Mouse (Mus musculus) erythroblast, embryonic 14.5 days (primary cell): Measurements from ENCODE around the gene St6galnac1. TPM values are rescaled to one million over a fixed set of nuclear protein-coding genes. Genes with fewer than 3 reads are reported as not detected.

ENCODE experiments used
- H3K27me3 ChIP-seq: 2 replicates; pipeline ENCODE4 v1.6.1; 2012; ENCODE audit warnings: inconsistent platforms; ENCODE audit not compliant: control insufficient read depth
- H3K36me3 ChIP-seq: 2 replicates; pipeline ENCODE4 v1.6.1; 2012; ENCODE audit warnings: mild to moderate bottlenecking, inconsistent platforms; ENCODE audit not compliant: control insufficient read depth
- H3K4me1 ChIP-seq: 2 replicates; pipeline ENCODE4 v1.6.1; 2012; ENCODE audit warnings: inconsistent platforms; ENCODE audit not compliant: control insufficient read depth
- H3K4me3 ChIP-seq: replicated peaks from 2 replicates; pipeline ENCODE3; 2012; ENCODE audit warnings: moderate library complexity, mild to moderate bottlenecking, inconsistent platforms
- H3K9me3 ChIP-seq: 2 replicates; pipeline ENCODE4 v1.6.1; 2012; ENCODE audit warnings: low read length, inconsistent platforms, mixed read lengths; ENCODE audit not compliant: control insufficient read depth
- GATA1 ChIP-seq: IDR thresholded peaks from 2 replicates; pipeline ENCODE4 v1.6.1; 2012; ENCODE audit warnings: low read length, inconsistent platforms, mixed read lengths
- TAL1 ChIP-seq: IDR thresholded peaks from 3 replicates; pipeline ENCODE4 v1.6.1; 2012; ENCODE audit warnings: low read length, inconsistent platforms, mixed read lengths
- polyA plus RNA-seq: library from polyadenylated mRNA; stranded (reverse); fragments of >175 nt; gene quantifications from 2 replicates; pipeline ENCODE4 v1.2.3, GENCODE M21; 2012

Gene St6galnac1
- polyA plus RNA-seq, 1 experiment: not detected

- Histone ChIP-seq H3K36me3 (no peaks in the 10 kb centered on the region), H3K4me3 (no peak overlapping the region), H3K27me3 (peaks cover 4% of the 10 kb centered on the region), H3K4me1 (peaks cover 4% of the 10 kb centered on the region; the same call in 1 of the 2 replicates), H3K9me3 (no peaks in the 10 kb centered on the region)
- TF ChIP-seq GATA1: no peak
- no peak for TF ChIP-seq TAL1
Measured at GRCm38 (mm10) chr11:116816769-116817168, 41.5 kb upstream of the St6galnac1 start.

GRCm38 (mm10) chr11:116814884-116815415 lies 39.6 kb upstream of the St6galnac1 start:
- peaks cover 9% of the 10 kb centered on the region for H3K27me3 ChIP-seq
- no peak overlapping the region for H3K4me3 ChIP-seq
- no peaks in the 10 kb centered on the region for H3K36me3 ChIP-seq
- TF ChIP-seq TAL1 (no peak), GATA1 (no peak)
- peaks cover 10% of the 10 kb centered on the region for H3K4me1 ChIP-seq
- H3K9me3 ChIP-seq: no peaks in the 10 kb centered on the region

- Histone ChIP-seq H3K4me3 (no peak overlapping the region), H3K27me3 (peaks cover 12% of the 10 kb centered on the region), H3K9me3 (no peaks in the 10 kb centered on the region), H3K4me1 (peaks cover 10% of the 10 kb centered on the region), H3K36me3 (no peaks in the 10 kb centered on the region)
- no peak for TF ChIP-seq GATA1
- TF ChIP-seq TAL1: no peak
Measured at GRCm38 (mm10) chr11:116814076-116814883, 39.0 kb upstream of the St6galnac1 start.

- peaks cover 12% of the 10 kb centered on the region for H3K27me3 ChIP-seq
- no peaks in the 10 kb centered on the region for H3K9me3 ChIP-seq
- H3K4me3 ChIP-seq: no peak overlapping the region
Measured at GRCm38 (mm10) chr11:116813610-116814009, 38.3 kb upstream of the St6galnac1 start.

GRCm38 (mm10) chr11:116812793-116813529 lies 37.7 kb upstream of the St6galnac1 start:
- H3K9me3 ChIP-seq: no peaks in the 10 kb centered on the region
- H3K27me3 ChIP-seq: peaks cover 12% of the 10 kb centered on the region
- H3K4me3 ChIP-seq: no peak overlapping the region
- no peak for TF ChIP-seq TAL1
- no peak for TF ChIP-seq GATA1
- no peaks in the 10 kb centered on the region for H3K36me3 ChIP-seq
- H3K4me1 ChIP-seq: peaks cover 10% of the 10 kb centered on the region

More at GRCm38 (mm10) chr11:116813610-116814009, 38.3 kb upstream of the St6galnac1 start:
- H3K4me1 ChIP-seq: peaks cover 10% of the 10 kb centered on the region
- no peak for TF ChIP-seq GATA1
- TF ChIP-seq TAL1: no peak
- H3K36me3 ChIP-seq: no peaks in the 10 kb centered on the region

- peaks cover 10% of the 10 kb centered on the region for H3K4me1 ChIP-seq
- H3K36me3 ChIP-seq: no peaks in the 10 kb centered on the region
- H3K4me3 ChIP-seq: no peak overlapping the region
- TF ChIP-seq GATA1 (no peak), TAL1 (no peak)
- H3K9me3 ChIP-seq: no peaks in the 10 kb centered on the region
- peaks cover 12% of the 10 kb centered on the region for H3K27me3 ChIP-seq
Measured at GRCm38 (mm10) chr11:116810983-116811901, 35.9 kb upstream of the St6galnac1 start.

GRCm38 (mm10) chr11:116810528-116810927 lies 35.2 kb upstream of the St6galnac1 start:
- H3K36me3 ChIP-seq: no peaks in the 10 kb centered on the region
- H3K4me1 ChIP-seq: peaks cover 10% of the 10 kb centered on the region
- peaks cover 12% of the 10 kb centered on the region for H3K27me3 ChIP-seq
- no peaks in the 10 kb centered on the region for H3K9me3 ChIP-seq
- no peak overlapping the region for H3K4me3 ChIP-seq
- TF ChIP-seq TAL1 (no peak), GATA1 (no peak)

- Histone ChIP-seq H3K4me1 (peaks cover 6% of the 10 kb centered on the region), H3K36me3 (no peaks in the 10 kb centered on the region), H3K9me3 (no peaks in the 10 kb centered on the region), H3K4me3 (no peak overlapping the region), H3K27me3 (peaks cover 8% of the 10 kb centered on the region)
- TF ChIP-seq GATA1 (no peak), TAL1 (no peak)
Measured at GRCm38 (mm10) chr11:116809520-116809919, 34.2 kb upstream of the St6galnac1 start.
